In genomic region chr9:56456426-56456825, GRCm38 (mm10) we compare ENCODE assay signal across 18 mouse cellular contexts. TPM values are rescaled to one million over a fixed set of nuclear protein-coding genes. Genes with fewer than 3 reads are reported as not detected.
DNase-seq lines count a peak whose midpoint lies in the region; ATAC-seq and TF ChIP-seq lines count a peak whose summit lies in the region.
"Had no signal": no experiment of that assay in that cellular context is flagged by ENCODE, and none has a peak within 500 bp of the region (broad histone marks: within the 10 kb centered on the region; RNA-seq: fewer than 3 reads in every experiment).

No protein-coding gene starts in this region.

- peak; percentile 59; the same call in 1 of the 2 replicates for ATAC-seq in intestine, postnatal 0 days
- no peak for ATAC-seq in forebrain, embryonic 11.5 days (replicated peaks; ENCODE audit: low FRiP score)

- DNase-seq in kidney, adult 11 months = peak; percentile 26
- no peak for DNase-seq in kidney, postnatal 10 days
- peak; percentile 39 for DNase-seq in T-cell, adult 2 months (ENCODE audit: low spot score)
- peak; percentile 18 to 23 for DNase-seq in thymus, postnatal 10 days (ENCODE audit: low spot score in 2 of 2)
- DNase-seq in cerebellum, adult 8-10 months = no peak
- no peak for DNase-seq in forebrain, embryonic 11.5 days (ENCODE audit: low spot score)
- DNase-seq: adrenal gland, postnatal 36 days; cerebellum, adult 11-12 months; heart, adult 18-20 months; heart, postnatal 10 days; layer of hippocampus, postnatal 36 days; lung, postnatal 14 days; midbrain, embryonic 14.5 days had no signal

- H3K4me1 ChIP-seq in intestine, postnatal 0 days (replicated peaks; ENCODE audit: control insufficient read depth, insufficient read depth, low read length) = no peaks in the 10 kb centered on the region
- no peaks in the 10 kb centered on the region for H3K4me1 ChIP-seq in forebrain, embryonic 11.5 days (replicated peaks; ENCODE audit: control insufficient read depth, insufficient read depth, low read length)
- H3K4me1 ChIP-seq: embryonic facial prominence, embryonic 10.5 days; forebrain, embryonic 12.5 days; hindbrain, embryonic 12.5 days had no signal

- H3K4me3 ChIP-seq in intestine, postnatal 0 days (ENCODE audit: low read depth, low read length) = no peak overlapping the region
- H3K4me3 ChIP-seq in forebrain, embryonic 11.5 days (ENCODE audit: low read depth, low read length) = no peak overlapping the region
- H3K4me3 ChIP-seq: embryonic facial prominence, embryonic 10.5 days; forebrain, embryonic 12.5 days; hindbrain, embryonic 12.5 days had no signal

- no peaks in the 10 kb centered on the region for H3K9me3 ChIP-seq in intestine, postnatal 0 days (ENCODE audit: control insufficient read depth)
- no peaks in the 10 kb centered on the region for H3K9me3 ChIP-seq in forebrain, embryonic 11.5 days (ENCODE audit: control insufficient read depth, low read length)
- H3K9me3 ChIP-seq: embryonic facial prominence, embryonic 10.5 days; forebrain, embryonic 12.5 days; G1E; hindbrain, embryonic 12.5 days had no signal

- no peaks in the 10 kb centered on the region for H3K36me3 ChIP-seq in intestine, postnatal 0 days (ENCODE audit: control insufficient read depth, insufficient read depth)
- no peaks in the 10 kb centered on the region for H3K36me3 ChIP-seq in forebrain, embryonic 11.5 days (ENCODE audit: control insufficient read depth, insufficient read depth, low read length)
- H3K36me3 ChIP-seq: hindbrain, embryonic 12.5 days had no signal

- H3K27ac ChIP-seq in intestine, postnatal 0 days (ENCODE audit: low read depth, low read length) = peak overlapping the region; percentile 28; the same call in 1 of the 2 replicates
- no peak overlapping the region for H3K27ac ChIP-seq in forebrain, embryonic 11.5 days (ENCODE audit: low read depth, low read length)
- H3K27ac ChIP-seq: embryonic facial prominence, embryonic 10.5 days; forebrain, embryonic 12.5 days; hindbrain, embryonic 12.5 days had no signal

- no peak for TF ChIP-seq CTCF in intestine, postnatal 0 days (IDR thresholded peaks at IDR 0.05; ENCODE audit: low read depth)

- WGBS in intestine, postnatal 0 days = 55% methylated on average over 3 of the region's 3 CpGs
- WGBS in forebrain, embryonic 11.5 days = 96% methylated on average over 3 of the region's 3 CpGs

- H3K4me2 ChIP-seq in intestine, postnatal 0 days (replicated peaks; ENCODE audit: low read depth) = no peak overlapping the region
- H3K4me2 ChIP-seq in forebrain, embryonic 11.5 days (ENCODE audit: low read depth, low read length, severe bottlenecking) = no peak overlapping the region
- H3K4me2 ChIP-seq: forebrain, embryonic 12.5 days; hindbrain, embryonic 12.5 days had no signal

- no peak overlapping the region for H3K9ac ChIP-seq in intestine, postnatal 0 days (ENCODE audit: low read depth, low read length)
- no peak overlapping the region for H3K9ac ChIP-seq in forebrain, embryonic 11.5 days (ENCODE audit: low read length)
- H3K9ac ChIP-seq: forebrain, embryonic 12.5 days; hindbrain, embryonic 12.5 days had no signal

- H3K27me3 ChIP-seq in intestine, postnatal 0 days (replicated peaks; ENCODE audit: control insufficient read depth, insufficient read depth, low read length) = no peaks in the 10 kb centered on the region
- H3K27me3 ChIP-seq in forebrain, embryonic 11.5 days (ENCODE audit: control insufficient read depth, insufficient read depth, low read length) = no peaks in the 10 kb centered on the region
- H3K27me3 ChIP-seq: forebrain, embryonic 12.5 days; hindbrain, embryonic 12.5 days had no signal

RNA-seq across cellular contexts. Expression of gene Hmg20a, which starts 38.0 kb away (rescaled TPM):
- polyA plus RNA-seq in intestine, postnatal 0 days (2015; fragmentation: Nextera tagmentation; extraction: Ambion mirVana) = 12.9 and 14.3 TPM in 2 replicates
- 73.0 and 74.7 TPM in 2 replicates for polyA plus RNA-seq in forebrain, embryonic 11.5 days (2014; fragmentation: Nextera tagmentation; extraction: Ambion mirVana)

RNA-seq across cellular contexts. Expression of gene Peak1, which starts 38.6 kb away (rescaled TPM):
- 5.9 and 6.4 TPM in 2 replicates for polyA plus RNA-seq in intestine, postnatal 0 days (2015; fragmentation: Nextera tagmentation; extraction: Ambion mirVana)
- 5.8 and 6.2 TPM in 2 replicates for polyA plus RNA-seq in forebrain, embryonic 11.5 days (2014; fragmentation: Nextera tagmentation; extraction: Ambion mirVana)

Comparison
In these comparisons a context has a peak if more than half of its experiments do, and no peak if none do; other contexts are left out.
1. DNase-seq: peak in kidney, adult 11 months (single experiment), T-cell, adult 2 months (single experiment) and thymus, postnatal 10 days (2 of 2); none in kidney, postnatal 10 days (single experiment), cerebellum, adult 8-10 months (single experiment) and forebrain, embryonic 11.5 days (single experiment).